Mouse (Mus musculus) layer of hippocampus, adult 2 months (tissue): ENCODE data around the gene Kdm4c. TPM values are rescaled to one million over a fixed set of nuclear protein-coding genes. Genes with fewer than 3 reads are reported as not detected.
"Not testable (repeated sequence)": the region's sequence is repeated elsewhere in the genome, so short reads cannot be mapped to it uniquely, and the experiment has no call there.

Experiments
- DNase-seq, 2 experiments: peaks; one replicate each; pipeline ENCODE4 v3.0.0; 2022; ENCODE audit warnings: low spot score in 2 of 2
- H3K27ac ChIP-seq: fragments of 200-600 bp; 2 replicates; pipeline ENCODE4 v1.8.1; 2022
- H3K4me3 ChIP-seq: fragments of 200-600 bp; 2 replicates; pipeline ENCODE4 v1.8.1; 2022; ENCODE audit warnings: mild to moderate bottlenecking
- CTCF ChIP-seq: fragments of 200-600 bp; conservative IDR thresholded peaks from 2 replicates; pipeline ENCODE4 v1.8.1; 2022; ENCODE audit warnings: antibody characterized with exemption, mild to moderate bottlenecking, moderate library complexity
- total RNA-seq, 2 experiments: library from RNA; stranded (reverse); gene quantifications; 2 replicates each; pipeline ENCODE4 v1.2.3; 2021

The Kdm4c gene
- total RNA-seq, 2 experiments from 2014 or later = 27.8 to 28.7 TPM

- no peak for DNase-seq
- Histone ChIP-seq H3K4me3 (no peak overlapping the region), H3K27ac (no peak overlapping the region)
- TF ChIP-seq CTCF = no peak
Observed at GRCm38 (mm10) chr4:74360274-74360673, 118.0 kb downstream of the Kdm4c start.

DNA sequence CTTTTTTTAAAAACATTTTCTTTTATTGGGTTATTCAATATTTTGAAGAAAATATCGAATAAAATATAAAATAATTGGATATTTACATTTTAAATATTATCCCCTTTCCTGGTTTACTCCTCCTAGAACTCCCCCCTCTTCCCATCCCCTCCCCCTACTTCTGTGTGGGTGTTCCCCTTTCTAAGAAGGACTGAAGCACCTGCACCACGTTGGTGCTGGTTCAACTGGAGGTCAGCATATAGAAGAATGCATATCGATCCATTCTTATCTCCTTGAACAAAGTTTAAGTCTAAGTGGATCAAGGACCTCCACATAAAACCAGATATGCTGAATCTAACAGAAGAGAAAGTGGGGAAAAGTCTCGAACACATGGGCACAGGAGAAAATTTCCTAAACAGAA lies 144.3 kb downstream of the Kdm4c start:
- TF ChIP-seq CTCF = no peak

DNA sequence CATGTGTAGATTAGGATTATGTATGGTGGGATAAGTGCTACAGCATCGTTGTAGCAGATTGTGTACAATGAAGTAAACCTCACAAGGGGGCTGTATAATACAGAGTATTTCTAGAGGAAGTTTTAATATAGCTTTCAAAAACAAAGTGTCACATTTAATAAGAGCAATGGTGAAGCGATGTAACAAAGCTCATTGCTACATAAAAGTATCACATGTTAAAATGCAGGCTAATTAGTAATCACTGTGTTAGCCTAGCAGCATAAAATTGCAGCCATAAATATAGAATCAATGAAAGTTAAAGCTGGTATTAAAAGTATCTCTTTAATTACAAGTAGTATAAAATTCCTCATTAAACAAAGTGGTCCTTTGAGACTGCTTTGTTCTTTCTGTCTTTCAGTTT lies 150.9 kb downstream of the Kdm4c start:
- no peak for DNase-seq
- no peak for TF ChIP-seq CTCF
- Histone ChIP-seq H3K4me3 (no peak overlapping the region), H3K27ac (no peak overlapping the region)

More for the DNA sequence above, 144.3 kb downstream of the Kdm4c start:
- Histone ChIP-seq H3K27ac (no peak overlapping the region), H3K4me3 (no peak overlapping the region)
- DNase-seq = no peak

- no peak overlapping the region for H3K27ac ChIP-seq
- DNase-seq = no peak
- H3K4me3 ChIP-seq = no peak overlapping the region
- peak; percentile 40 for TF ChIP-seq CTCF
Observed at GRCm38 (mm10) chr4:74396562-74396961, 154.3 kb downstream of the Kdm4c start.

GRCm38 (mm10) chr4:74401617-74402313 lies 159.5 kb downstream of the Kdm4c start:
- DNase-seq, H3K4me3 ChIP-seq, H3K27ac ChIP-seq: not testable (repeated sequence)

DNA sequence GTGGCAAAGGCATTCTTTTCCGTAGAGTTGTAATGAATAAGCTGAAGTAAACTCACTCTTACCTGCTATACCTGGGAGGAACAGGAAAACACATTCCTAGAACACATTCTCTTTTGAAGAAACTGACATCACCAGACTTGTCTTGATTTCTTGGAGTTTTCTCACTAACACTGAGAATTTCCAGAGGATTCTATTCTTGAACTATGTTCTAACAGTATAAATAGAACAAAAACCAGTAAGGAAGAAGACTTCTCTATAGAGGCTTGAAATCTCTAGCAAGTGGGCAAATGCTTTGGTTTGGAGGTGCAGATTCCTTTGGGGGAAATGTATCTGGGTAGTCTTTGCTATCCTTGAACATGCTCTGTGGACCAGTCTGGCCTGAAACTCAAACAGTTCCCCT lies 166.4 kb downstream of the Kdm4c start:
- DNase-seq = no peak
- H3K4me3 ChIP-seq = no peak overlapping the region
- no peak for TF ChIP-seq CTCF
- no peak overlapping the region for H3K27ac ChIP-seq

DNA sequence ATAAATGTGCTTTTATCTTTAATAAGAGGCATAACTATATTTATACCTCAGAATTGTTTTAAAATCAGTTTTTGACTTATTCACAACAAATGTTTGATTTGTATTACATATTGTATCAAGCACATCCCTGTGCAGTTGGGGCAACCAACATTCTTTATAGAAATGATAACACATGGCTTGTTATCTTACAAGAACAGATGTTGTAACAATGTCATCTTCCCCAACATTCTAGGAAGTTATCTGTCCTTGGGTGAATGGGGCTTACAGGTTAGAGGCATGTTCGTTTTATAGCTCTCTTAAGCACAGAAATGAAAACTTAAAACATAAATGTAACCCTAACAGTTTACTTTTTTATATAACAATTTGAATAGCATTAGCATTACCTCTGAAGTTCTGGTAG lies 177.5 kb downstream of the Kdm4c start:
- no peak for TF ChIP-seq CTCF
- DNase-seq = no peak

More for the DNA sequence above, 177.5 kb downstream of the Kdm4c start:
- Histone ChIP-seq H3K4me3 (no peak overlapping the region), H3K27ac (no peak overlapping the region)

Other genes with a start within 250 kb of the Kdm4c start
- gene Frmd3, start 229.1 kb upstream of the Kdm4c start, total RNA-seq = 1 to 10 TPM; 3.7 to 3.8 TPM